Comparison of ENCODE assay signal across 12 mouse cellular contexts in the genomic region with DNA sequence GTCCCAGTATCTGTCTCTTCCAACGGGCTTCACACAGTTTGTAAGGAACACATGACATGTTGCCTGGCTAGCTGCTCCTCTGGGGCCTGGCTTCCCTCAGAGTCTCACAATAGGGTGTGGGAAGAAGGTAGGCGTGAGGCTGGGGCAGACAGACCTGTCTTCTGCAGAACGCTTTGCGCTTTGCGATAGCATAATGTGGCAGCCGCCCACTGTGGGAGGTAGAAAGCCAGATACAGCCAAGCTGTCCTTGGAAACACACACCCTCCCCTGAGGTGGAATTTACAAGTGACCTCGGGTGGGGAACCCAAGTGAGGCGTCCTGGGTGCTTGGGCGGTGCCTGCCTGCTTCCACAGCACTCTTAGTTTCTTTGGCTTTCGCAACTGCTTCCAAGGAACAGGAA. TPM values are rescaled to one million over a fixed set of nuclear protein-coding genes. Genes with fewer than 3 reads are reported as not detected.
DNase-seq lines count a peak whose midpoint lies in the region; ATAC-seq and TF ChIP-seq lines count a peak whose summit lies in the region.
"Had no signal": no experiment of that assay in that cellular context is flagged by ENCODE, and none has a peak within 500 bp of the region (broad histone marks: within the 10 kb centered on the region; RNA-seq: fewer than 3 reads in every experiment).

No protein-coding gene starts in this region.

- H3K9me3 ChIP-seq in limb, embryonic 15.5 days, result no peaks in the 10 kb centered on the region
- no peaks in the 10 kb centered on the region for H3K9me3 ChIP-seq in limb, embryonic 10.5 days (replicated peaks)
- H3K9me3 ChIP-seq: embryonic facial prominence, embryonic 12.5 days; liver, embryonic 13.5 days; midbrain, embryonic 12.5 days had no signal

- H3K36me3 ChIP-seq in limb, embryonic 15.5 days, result no peaks in the 10 kb centered on the region
- peaks cover 3% of the 10 kb centered on the region; the same call in 1 of the 2 replicates for H3K36me3 ChIP-seq in limb, embryonic 10.5 days
- H3K36me3 ChIP-seq: embryonic facial prominence, embryonic 12.5 days; liver, embryonic 13.5 days; midbrain, embryonic 12.5 days had no signal

- no peak for ATAC-seq in limb, embryonic 15.5 days (ENCODE audit: insufficient number of reproducible peaks, low FRiP score, low TSS enrichment, low read depth)

- H3K9ac ChIP-seq in limb, embryonic 15.5 days, result no peak overlapping the region
- H3K9ac ChIP-seq: embryonic facial prominence, embryonic 12.5 days; liver, embryonic 13.5 days; midbrain, embryonic 12.5 days had no signal

- intact Hi-C loops in gastrocnemius, adult 2 months (cut with DNase I), result no loop called here
- intact Hi-C loops in gastrocnemius, postnatal 36 days (cut with DNase I), result no loop called here

- WGBS in limb, embryonic 15.5 days, result 60% methylated on average over 10 of the region's 10 CpGs
- 69% methylated on average over 10 of the region's 10 CpGs for WGBS in limb, embryonic 10.5 days

- H3K4me1 ChIP-seq in limb, embryonic 15.5 days, result peaks cover 52% of the 10 kb centered on the region
- peaks cover 41% of the 10 kb centered on the region for H3K4me1 ChIP-seq in limb, embryonic 10.5 days

- no peaks in the 10 kb centered on the region for H3K27me3 ChIP-seq in limb, embryonic 15.5 days
- no peaks in the 10 kb centered on the region for H3K27me3 ChIP-seq in limb, embryonic 10.5 days (ENCODE audit: low read depth, poor library complexity, severe bottlenecking)
- H3K27me3 ChIP-seq: embryonic facial prominence, embryonic 12.5 days; liver, embryonic 13.5 days; midbrain, embryonic 12.5 days had no signal

- H3K27ac ChIP-seq in gastrocnemius, adult 2 months, result peak overlapping the region; percentile 96
- peak overlapping the region; percentile 22; the same call in 1 of the 2 replicates for H3K27ac ChIP-seq in limb, embryonic 15.5 days
- no peak overlapping the region for H3K27ac ChIP-seq in limb, embryonic 10.5 days
- H3K27ac ChIP-seq: embryonic facial prominence, embryonic 12.5 days; liver, embryonic 13.5 days; midbrain, embryonic 12.5 days had no signal

- no peak for DNase-seq in gastrocnemius, adult 2 months
- no peak for DNase-seq in gastrocnemius, postnatal 36 days
- no peak for DNase-seq in limb, embryonic 10.5 days (ENCODE audit: low spot score)
- DNase-seq in brain, adult 2 months (ENCODE audit: low read depth, low spot score), result peak; percentile 76
- peak; percentile 50 for DNase-seq in lung, postnatal 14 days
- DNase-seq in thymus, postnatal 36 days, result no peak
- no peak for DNase-seq in urinary bladder, postnatal 4 days (ENCODE audit: low spot score in 2 of 2)
- DNase-seq: kidney, postnatal 10 days; liver, embryonic 13.5 days had no signal

- H3K4me3 ChIP-seq in gastrocnemius, adult 2 months, result peak overlapping the region; percentile 11; the same call in 1 of the 2 replicates
- no peak overlapping the region for H3K4me3 ChIP-seq in limb, embryonic 15.5 days
- H3K4me3 ChIP-seq in limb, embryonic 10.5 days, result no peak overlapping the region
- H3K4me3 ChIP-seq: embryonic facial prominence, embryonic 12.5 days; liver, embryonic 13.5 days; midbrain, embryonic 12.5 days had no signal

- TF ChIP-seq CTCF in gastrocnemius, adult 2 months (IDR thresholded peaks at IDR 0.05), result no peak

- no peak overlapping the region for H3K4me2 ChIP-seq in limb, embryonic 15.5 days
- H3K4me2 ChIP-seq: embryonic facial prominence, embryonic 12.5 days; liver, embryonic 13.5 days; midbrain, embryonic 12.5 days had no signal

RNA-seq across cellular contexts. Expression of a gene that starts 54.2 kb away (rescaled TPM):
- total RNA-seq in gastrocnemius, adult 2 months (2021), result 10 to 100 TPM; 14.7 to 22.7 TPM
- 10 to 100 TPM; 16.0 to 18.2 TPM for total RNA-seq in gastrocnemius, postnatal 36 days (2021)
- 12.7 and 15.1 TPM in 2 replicates for polyA plus RNA-seq in limb, embryonic 15.5 days (2015; fragmentation: Nextera tagmentation; extraction: Ambion mirVana)
- 6.2 and 10.1 TPM in 2 replicates for polyA plus RNA-seq in limb, embryonic 10.5 days (2016; fragmentation: Nextera tagmentation; extraction: Ambion mirVana)

Comparison
In these comparisons a context has a peak if more than half of its experiments do, and no peak if none do; other contexts are left out.
1. DNase-seq: peak in brain, adult 2 months (single experiment) and lung, postnatal 14 days (single experiment); none in gastrocnemius, adult 2 months (single experiment), gastrocnemius, postnatal 36 days (0 of 2), limb, embryonic 10.5 days (single experiment), thymus, postnatal 36 days (0 of 2) and urinary bladder, postnatal 4 days (0 of 2).